Mouse (Mus musculus): ENCODE data around the gene Depdc1b. TPM values are rescaled to one million over a fixed set of nuclear protein-coding genes. Genes with fewer than 3 reads are reported as not detected.

Gene Depdc1b
- 5.1 and 6.4 TPM in 2 replicates for polyA plus RNA-seq (2015; fragmentation: Nextera tagmentation; extraction: Ambion mirVana)

- Histone ChIP-seq H3K4me3 (ENCODE audit: low read length) (peak within 1 kb of the TSS; percentile 83), H3K27ac (ENCODE audit: low read length) (peak within 1 kb of the TSS; percentile 78), H3K9ac (ENCODE audit: low read length) (peak within 1 kb of the TSS; percentile 79), H3K4me2 (ENCODE audit: low read depth, low read length) (peak within 1 kb of the TSS; percentile 99), H3K27me3 (ENCODE audit: control insufficient read depth, insufficient read depth, low read length) (peaks cover 45% of the 10 kb centered on the region), H3K4me1 (ENCODE audit: control insufficient read depth, insufficient read depth, low read length) (peaks cover 15% of the 10 kb centered on the region), H3K36me3 (ENCODE audit: control insufficient read depth, insufficient read depth) (no peaks in the 10 kb centered on the region), H3K9me3 (replicated peaks; ENCODE audit: control insufficient read depth, low read length) (peaks cover 5% of the 10 kb centered on the region; the same call in 1 of the 2 replicates)
- under 1% methylated on average over 48 of the region's 48 CpGs for WGBS
- peak; percentile 96 for ATAC-seq (replicated peaks; ENCODE audit: extremely low read depth, insufficient read depth, low FRiP score)
These were observed at the start of gene Depdc1b for GRCm38 (mm10) chr13:108315702-108316486. Gene Depdc1b, plus strand, starts transcription at chr13:108316332.

- Histone ChIP-seq H3K4me2 (ENCODE audit: low read depth, low read length) (no peak overlapping the region), H3K36me3 (ENCODE audit: control insufficient read depth, insufficient read depth) (no peaks in the 10 kb centered on the region), H3K27me3 (ENCODE audit: control insufficient read depth, insufficient read depth, low read length) (peaks cover 1% of the 10 kb centered on the region; the same call in 1 of the 2 replicates), H3K9me3 (replicated peaks; ENCODE audit: control insufficient read depth, low read length) (no peaks in the 10 kb centered on the region), H3K9ac (ENCODE audit: low read length) (no peak overlapping the region), H3K4me3 (ENCODE audit: low read length) (no peak overlapping the region), H3K27ac (ENCODE audit: low read length) (no peak overlapping the region), H3K4me1 (ENCODE audit: control insufficient read depth, insufficient read depth, low read length) (no peaks in the 10 kb centered on the region)
- WGBS, result 64% methylated on average over 9 of the region's 9 CpGs
- ATAC-seq (replicated peaks; ENCODE audit: extremely low read depth, insufficient read depth, low FRiP score), result no peak
These were observed 48.1 kb upstream of the Depdc1b start for GRCm38 (mm10) chr13:108267841-108268634.

GRCm38 (mm10) chr13:108271458-108272148, 44.5 kb upstream of the Depdc1b start:
- Histone ChIP-seq H3K4me3 (ENCODE audit: low read length) (no peak overlapping the region), H3K4me2 (ENCODE audit: low read depth, low read length) (no peak overlapping the region), H3K27me3 (ENCODE audit: control insufficient read depth, insufficient read depth, low read length) (peaks cover 7% of the 10 kb centered on the region; the same call in 1 of the 2 replicates), H3K27ac (ENCODE audit: low read length) (no peak overlapping the region), H3K9ac (ENCODE audit: low read length) (no peak overlapping the region), H3K36me3 (ENCODE audit: control insufficient read depth, insufficient read depth) (no peaks in the 10 kb centered on the region), H3K4me1 (ENCODE audit: control insufficient read depth, insufficient read depth, low read length) (no peaks in the 10 kb centered on the region), H3K9me3 (replicated peaks; ENCODE audit: control insufficient read depth, low read length) (no peaks in the 10 kb centered on the region)
- WGBS, result 45% methylated on average over 7 of the region's 7 CpGs
- ATAC-seq (replicated peaks; ENCODE audit: extremely low read depth, insufficient read depth, low FRiP score), result no peak

- no peaks in the 10 kb centered on the region for H3K36me3 ChIP-seq (ENCODE audit: control insufficient read depth, insufficient read depth)
- H3K4me2 ChIP-seq (ENCODE audit: low read depth, low read length), result no peak overlapping the region
- H3K4me1 ChIP-seq (ENCODE audit: control insufficient read depth, insufficient read depth, low read length), result no peaks in the 10 kb centered on the region
- no peak for ATAC-seq (replicated peaks; ENCODE audit: extremely low read depth, insufficient read depth, low FRiP score)
- no peaks in the 10 kb centered on the region for H3K9me3 ChIP-seq (replicated peaks; ENCODE audit: control insufficient read depth, low read length)
- H3K27ac ChIP-seq (ENCODE audit: low read length), result no peak overlapping the region
- H3K4me3 ChIP-seq (ENCODE audit: low read length), result no peak overlapping the region
- peaks cover 7% of the 10 kb centered on the region; the same call in 1 of the 2 replicates for H3K27me3 ChIP-seq (ENCODE audit: control insufficient read depth, insufficient read depth, low read length)
- no peak overlapping the region for H3K9ac ChIP-seq (ENCODE audit: low read length)
- 60% methylated on average over 8 of the region's 8 CpGs for WGBS
These were observed 43.8 kb upstream of the Depdc1b start for GRCm38 (mm10) chr13:108272332-108272731.

- Histone ChIP-seq H3K27me3 (ENCODE audit: control insufficient read depth, insufficient read depth, low read length) (peaks cover 7% of the 10 kb centered on the region; the same call in 1 of the 2 replicates), H3K9me3 (replicated peaks; ENCODE audit: control insufficient read depth, low read length) (no peaks in the 10 kb centered on the region), H3K4me1 (ENCODE audit: control insufficient read depth, insufficient read depth, low read length) (no peaks in the 10 kb centered on the region), H3K4me3 (ENCODE audit: low read length) (no peak overlapping the region), H3K36me3 (ENCODE audit: control insufficient read depth, insufficient read depth) (no peaks in the 10 kb centered on the region), H3K9ac (ENCODE audit: low read length) (no peak overlapping the region), H3K4me2 (ENCODE audit: low read depth, low read length) (peak overlapping the region; percentile 9; the same call in 1 of the 2 replicates), H3K27ac (ENCODE audit: low read length) (no peak overlapping the region)
- WGBS, result 53% methylated on average over 15 of the region's 15 CpGs
- no peak for ATAC-seq (replicated peaks; ENCODE audit: extremely low read depth, insufficient read depth, low FRiP score)
These were observed 43.1 kb upstream of the Depdc1b start for GRCm38 (mm10) chr13:108273034-108273433.

GRCm38 (mm10) chr13:108273456-108273855, 42.7 kb upstream of the Depdc1b start:
- no peak overlapping the region for H3K27ac ChIP-seq (ENCODE audit: low read length)
- H3K4me2 ChIP-seq (ENCODE audit: low read depth, low read length), result peak overlapping the region; percentile 9; the same call in 1 of the 2 replicates
- no peaks in the 10 kb centered on the region for H3K36me3 ChIP-seq (ENCODE audit: control insufficient read depth, insufficient read depth)
- H3K4me1 ChIP-seq (ENCODE audit: control insufficient read depth, insufficient read depth, low read length), result no peaks in the 10 kb centered on the region
- no peak overlapping the region for H3K9ac ChIP-seq (ENCODE audit: low read length)
- no peaks in the 10 kb centered on the region for H3K9me3 ChIP-seq (replicated peaks; ENCODE audit: control insufficient read depth, low read length)
- no peak overlapping the region for H3K4me3 ChIP-seq (ENCODE audit: low read length)
- peaks cover 7% of the 10 kb centered on the region; the same call in 1 of the 2 replicates for H3K27me3 ChIP-seq (ENCODE audit: control insufficient read depth, insufficient read depth, low read length)
- WGBS, result 44% methylated on average over 5 of the region's 5 CpGs
- ATAC-seq (replicated peaks; ENCODE audit: extremely low read depth, insufficient read depth, low FRiP score), result no peak

GRCm38 (mm10) chr13:108276561-108276960, 39.6 kb upstream of the Depdc1b start:
- no peaks in the 10 kb centered on the region for H3K9me3 ChIP-seq (replicated peaks; ENCODE audit: control insufficient read depth, low read length)
- no peak overlapping the region for H3K4me2 ChIP-seq (ENCODE audit: low read depth, low read length)
- no peaks in the 10 kb centered on the region for H3K36me3 ChIP-seq (ENCODE audit: control insufficient read depth, insufficient read depth)
- WGBS, result 48% methylated on average over 1 of the region's 1 CpGs
- no peak for ATAC-seq (replicated peaks; ENCODE audit: extremely low read depth, insufficient read depth, low FRiP score)
- H3K9ac ChIP-seq (ENCODE audit: low read length), result no peak overlapping the region
- H3K27ac ChIP-seq (ENCODE audit: low read length), result no peak overlapping the region
- no peaks in the 10 kb centered on the region for H3K4me1 ChIP-seq (ENCODE audit: control insufficient read depth, insufficient read depth, low read length)
- H3K27me3 ChIP-seq (ENCODE audit: control insufficient read depth, insufficient read depth, low read length), result peaks cover 11% of the 10 kb centered on the region
- H3K4me3 ChIP-seq (ENCODE audit: low read length), result no peak overlapping the region

GRCm38 (mm10) chr13:108277320-108277719, 38.8 kb upstream of the Depdc1b start:
- WGBS, result 87% methylated on average over 7 of the region's 7 CpGs
- no peak for ATAC-seq (replicated peaks; ENCODE audit: extremely low read depth, insufficient read depth, low FRiP score)
- Histone ChIP-seq H3K4me2 (ENCODE audit: low read depth, low read length) (no peak overlapping the region), H3K9ac (ENCODE audit: low read length) (no peak overlapping the region), H3K9me3 (replicated peaks; ENCODE audit: control insufficient read depth, low read length) (no peaks in the 10 kb centered on the region), H3K27me3 (ENCODE audit: control insufficient read depth, insufficient read depth, low read length) (peaks cover 11% of the 10 kb centered on the region), H3K27ac (ENCODE audit: low read length) (no peak overlapping the region), H3K4me3 (ENCODE audit: low read length) (no peak overlapping the region), H3K4me1 (ENCODE audit: control insufficient read depth, insufficient read depth, low read length) (no peaks in the 10 kb centered on the region), H3K36me3 (ENCODE audit: control insufficient read depth, insufficient read depth) (no peaks in the 10 kb centered on the region)

All from heart, embryonic 16.5 days (tissue).